Mouse (Mus musculus): Measurements from ENCODE around the gene Olfr1442. TPM values are rescaled to one million over a fixed set of nuclear protein-coding genes. Genes with fewer than 3 reads are reported as not detected.
"Not testable (repeated sequence)": the region's sequence is repeated elsewhere in the genome, so short reads cannot be mapped to it uniquely, and the experiment has no call there.

The Olfr1442 gene
- polyA plus RNA-seq, 1 experiment from 2014 or later, result not detected

DNA sequence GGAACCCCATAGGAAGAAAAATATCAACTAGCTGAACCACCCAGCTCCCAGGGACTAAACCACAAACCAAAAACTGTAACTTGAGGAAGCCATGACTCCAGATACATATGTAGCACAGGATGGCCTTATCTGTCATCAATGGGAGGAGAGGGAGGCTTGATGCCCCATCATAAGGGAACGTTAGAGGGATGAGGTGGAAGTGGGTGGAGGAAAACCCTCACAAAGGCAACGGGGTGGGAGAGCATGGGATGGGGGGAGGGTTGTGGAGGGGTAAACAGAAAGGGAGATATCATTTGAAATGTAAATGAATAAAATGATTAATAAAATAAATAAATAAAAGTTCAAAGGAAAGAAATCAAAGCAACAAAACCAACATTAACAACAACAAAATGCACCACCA lies 50.2 kb downstream of the Olfr1442 start:
- H3K27ac ChIP-seq (replicated peaks), result no peak overlapping the region
- no peaks in the 10 kb centered on the region for H3K9me3 ChIP-seq (ENCODE audit: control insufficient read depth, low read length)
- ATAC-seq (ENCODE audit: low FRiP score, low TSS enrichment), result no peak
- no peak overlapping the region for H3K4me3 ChIP-seq (ENCODE audit: low read depth, low read length)
- WGBS, result 54% methylated on average over 2 of the region's 2 CpGs
- H3K27me3 ChIP-seq (ENCODE audit: control insufficient read depth, insufficient read depth, low read length), result no peaks in the 10 kb centered on the region
- no peak overlapping the region for H3K9ac ChIP-seq (ENCODE audit: low read length)
- H3K36me3 ChIP-seq (ENCODE audit: control insufficient read depth, insufficient read depth, low read length), result no peaks in the 10 kb centered on the region
- no peak for TF ChIP-seq EP300 (optimal IDR thresholded peaks at IDR 0.05)
- TF ChIP-seq CTCF (IDR thresholded peaks at IDR 0.05; ENCODE audit: low read depth), result no peak
- no peak overlapping the region for H3K4me2 ChIP-seq (replicated peaks; ENCODE audit: low read depth)
- no peaks in the 10 kb centered on the region for H3K4me1 ChIP-seq (replicated peaks; ENCODE audit: control insufficient read depth, insufficient read depth)
- DNase-seq (ENCODE audit: low spot score), result no peak

GRCm38 (mm10) chr19:12720919-12721318 lies 50.7 kb downstream of the Olfr1442 start:
- not testable (repeated sequence) for ATAC-seq (ENCODE audit: low FRiP score, low TSS enrichment); H3K36me3 ChIP-seq (ENCODE audit: control insufficient read depth, insufficient read depth, low read length); DNase-seq (ENCODE audit: low spot score); H3K27ac ChIP-seq (replicated peaks); H3K9ac ChIP-seq (ENCODE audit: low read length); H3K4me2 ChIP-seq (replicated peaks; ENCODE audit: low read depth); H3K9me3 ChIP-seq (ENCODE audit: control insufficient read depth, low read length); H3K27me3 ChIP-seq (ENCODE audit: control insufficient read depth, insufficient read depth, low read length); H3K4me1 ChIP-seq (replicated peaks; ENCODE audit: control insufficient read depth, insufficient read depth); H3K4me3 ChIP-seq (ENCODE audit: low read depth, low read length)
- WGBS, result 82% methylated on average over 5 of the region's 5 CpGs

DNA sequence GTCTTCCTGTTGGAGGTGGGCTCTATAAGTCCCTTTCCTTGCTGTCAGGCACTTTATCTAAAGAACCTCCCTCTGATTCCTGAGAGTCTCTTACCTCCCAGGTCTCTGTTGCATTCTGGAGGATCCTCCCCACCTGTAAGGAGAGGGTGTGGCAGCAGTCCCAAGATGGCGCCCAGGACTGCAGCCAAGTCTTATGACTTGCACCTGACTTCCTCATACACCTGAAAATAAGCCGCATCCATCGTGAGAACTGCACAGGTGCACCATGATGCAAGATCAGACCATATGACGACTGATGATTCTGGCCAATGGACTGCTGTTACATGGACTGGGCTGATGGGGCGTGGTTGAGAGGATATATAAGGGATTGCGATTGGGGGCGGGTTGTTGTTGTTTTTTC lies 51.4 kb downstream of the Olfr1442 start:
- DNase-seq (ENCODE audit: low spot score); H3K36me3 ChIP-seq (ENCODE audit: control insufficient read depth, insufficient read depth, low read length); H3K4me1 ChIP-seq (replicated peaks; ENCODE audit: control insufficient read depth, insufficient read depth); H3K4me2 ChIP-seq (replicated peaks; ENCODE audit: low read depth); H3K9ac ChIP-seq (ENCODE audit: low read length); H3K9me3 ChIP-seq (ENCODE audit: control insufficient read depth, low read length); H3K4me3 ChIP-seq (ENCODE audit: low read depth, low read length); H3K27me3 ChIP-seq (ENCODE audit: control insufficient read depth, insufficient read depth, low read length); ATAC-seq (ENCODE audit: low FRiP score, low TSS enrichment); H3K27ac ChIP-seq (replicated peaks): not testable (repeated sequence)
- 90% methylated on average over 7 of the region's 7 CpGs for WGBS

DNA sequence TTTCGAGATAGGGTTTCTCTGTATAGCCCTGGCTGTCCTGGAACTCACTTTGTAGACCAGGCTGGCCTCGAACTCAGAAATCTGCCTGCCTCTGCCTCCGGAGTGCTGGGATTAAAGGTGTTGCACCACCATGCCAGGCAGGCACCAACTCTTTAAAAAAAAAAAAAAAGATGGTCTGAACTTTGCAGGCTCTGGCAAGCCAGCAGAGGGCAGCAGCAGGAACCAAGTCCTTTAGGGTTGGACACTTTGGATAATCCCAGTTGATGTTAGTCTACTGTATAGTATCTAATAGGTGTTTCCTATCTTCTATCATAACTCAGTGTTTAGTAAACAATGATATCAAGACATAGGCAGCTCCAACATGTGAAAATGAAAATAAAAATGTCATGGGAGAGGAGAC lies 52.1 kb downstream of the Olfr1442 start:
- no peak overlapping the region for H3K4me3 ChIP-seq (ENCODE audit: low read depth, low read length)
- TF ChIP-seq CTCF (IDR thresholded peaks at IDR 0.05; ENCODE audit: low read depth), result peak; percentile 61
- no peak for TF ChIP-seq EP300 (optimal IDR thresholded peaks at IDR 0.05)
- H3K27me3 ChIP-seq (ENCODE audit: control insufficient read depth, insufficient read depth, low read length), result no peaks in the 10 kb centered on the region
- no peaks in the 10 kb centered on the region for H3K4me1 ChIP-seq (replicated peaks; ENCODE audit: control insufficient read depth, insufficient read depth)
- no peak overlapping the region for H3K9ac ChIP-seq (ENCODE audit: low read length)
- DNase-seq (ENCODE audit: low spot score) (peak; percentile 30), ATAC-seq (ENCODE audit: low FRiP score, low TSS enrichment) (no peak)
- 68% methylated on average over 2 of the region's 3 CpGs for WGBS
- no peak overlapping the region for H3K4me2 ChIP-seq (replicated peaks; ENCODE audit: low read depth)
- H3K27ac ChIP-seq (replicated peaks), result no peak overlapping the region
- no peaks in the 10 kb centered on the region for H3K36me3 ChIP-seq (ENCODE audit: control insufficient read depth, insufficient read depth, low read length)
- no peaks in the 10 kb centered on the region for H3K9me3 ChIP-seq (ENCODE audit: control insufficient read depth, low read length)

DNA sequence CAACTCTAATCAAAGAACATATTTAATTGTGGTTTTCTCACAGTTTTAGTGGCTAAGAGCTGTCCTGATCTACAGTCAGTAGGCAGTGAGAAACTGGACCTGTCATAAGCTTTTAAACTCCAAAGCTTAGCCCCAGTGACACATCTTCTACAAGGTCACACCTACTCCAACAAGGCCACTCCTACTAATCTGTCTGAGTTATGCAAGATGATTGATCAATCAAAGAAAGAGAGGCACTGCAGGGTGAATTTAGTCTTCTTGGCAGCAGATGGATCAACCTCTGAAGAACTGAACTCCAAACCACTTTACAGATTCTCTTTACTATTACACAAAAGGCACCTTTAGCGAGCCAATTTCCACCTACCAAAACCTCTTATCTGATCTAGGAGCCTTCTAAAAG lies 55.6 kb downstream of the Olfr1442 start:
- Histone ChIP-seq H3K36me3 (ENCODE audit: control insufficient read depth, insufficient read depth, low read length) (no peaks in the 10 kb centered on the region), H3K27me3 (ENCODE audit: control insufficient read depth, insufficient read depth, low read length) (no peaks in the 10 kb centered on the region), H3K4me2 (replicated peaks; ENCODE audit: low read depth) (no peak overlapping the region), H3K4me1 (replicated peaks; ENCODE audit: control insufficient read depth, insufficient read depth) (no peaks in the 10 kb centered on the region), H3K9ac (ENCODE audit: low read length) (no peak overlapping the region), H3K27ac (replicated peaks) (no peak overlapping the region), H3K4me3 (ENCODE audit: low read depth, low read length) (no peak overlapping the region), H3K9me3 (ENCODE audit: control insufficient read depth, low read length) (no peaks in the 10 kb centered on the region)
- WGBS, result 68% methylated on average over 1 of the region's 1 CpGs
- ATAC-seq (ENCODE audit: low FRiP score, low TSS enrichment), result no peak
- no peak for DNase-seq (ENCODE audit: low spot score)
- TF ChIP-seq EP300 (optimal IDR thresholded peaks at IDR 0.05), result no peak
- TF ChIP-seq CTCF (IDR thresholded peaks at IDR 0.05; ENCODE audit: low read depth), result no peak

Other genes with a start within 250 kb of the Olfr1442 start
- not detected in 2 replicates for gene Pfpl, start 242.5 kb upstream of the Olfr1442 start, polyA plus RNA-seq (2015; fragmentation: Nextera tagmentation; extraction: Ambion mirVana)
- 0.71 and 0.84 TPM in 2 replicates for gene Mpeg1, start 209.7 kb upstream of the Olfr1442 start, polyA plus RNA-seq (2015; fragmentation: Nextera tagmentation; extraction: Ambion mirVana)
- gene Dtx4, start 169.0 kb upstream of the Olfr1442 start, polyA plus RNA-seq (2015; fragmentation: Nextera tagmentation; extraction: Ambion mirVana), result 6.2 and 7.1 TPM in 2 replicates
- gene Fam111a, start 124.7 kb upstream of the Olfr1442 start, polyA plus RNA-seq (2015; fragmentation: Nextera tagmentation; extraction: Ambion mirVana), result 8.2 TPM in 2 replicates
- 1.2 and 1.5 TPM in 2 replicates for gene Gm4952, start 70.5 kb upstream of the Olfr1442 start, polyA plus RNA-seq (2015; fragmentation: Nextera tagmentation; extraction: Ambion mirVana)
- gene Glyat, start 37.1 kb upstream of the Olfr1442 start, polyA plus RNA-seq (2015; fragmentation: Nextera tagmentation; extraction: Ambion mirVana), result 0.04 TPM in 1 of 2 replicates, not detected in the other
- gene Olfr1443, start 7.7 kb downstream of the Olfr1442 start, polyA plus RNA-seq (2015; fragmentation: Nextera tagmentation; extraction: Ambion mirVana), result not detected in 2 replicates
- not detected in 2 replicates for gene Keg1, start 25.3 kb downstream of the Olfr1442 start, polyA plus RNA-seq (2015; fragmentation: Nextera tagmentation; extraction: Ambion mirVana)
- 0.55 and 0.61 TPM in 2 replicates for gene Cntf, start 95.2 kb downstream of the Olfr1442 start, polyA plus RNA-seq (2015; fragmentation: Nextera tagmentation; extraction: Ambion mirVana)
- gene Zfp91, start 125.7 kb downstream of the Olfr1442 start, polyA plus RNA-seq (2015; fragmentation: Nextera tagmentation; extraction: Ambion mirVana), result 8.6 and 8.9 TPM in 2 replicates
- gene Lpxn, start 125.8 kb downstream of the Olfr1442 start, polyA plus RNA-seq (2015; fragmentation: Nextera tagmentation; extraction: Ambion mirVana), result 1.5 and 1.7 TPM in 2 replicates
- not detected in 2 replicates for gene Gm5244, start 176.2 kb downstream of the Olfr1442 start, polyA plus RNA-seq (2015; fragmentation: Nextera tagmentation; extraction: Ambion mirVana)
- not detected in 2 replicates for gene Olfr1444, start 186.8 kb downstream of the Olfr1442 start, polyA plus RNA-seq (2015; fragmentation: Nextera tagmentation; extraction: Ambion mirVana)
- gene Olfr1445, start 213.4 kb downstream of the Olfr1442 start, polyA plus RNA-seq (2015; fragmentation: Nextera tagmentation; extraction: Ambion mirVana), result not detected in 2 replicates
- gene Olfr1446, start 223.1 kb downstream of the Olfr1442 start, polyA plus RNA-seq (2015; fragmentation: Nextera tagmentation; extraction: Ambion mirVana), result not detected in 2 replicates
- not detected in 2 replicates for gene Olfr1447, start 233.3 kb downstream of the Olfr1442 start, polyA plus RNA-seq (2015; fragmentation: Nextera tagmentation; extraction: Ambion mirVana)

Measured in stomach, postnatal 0 days (tissue).